ENCODE assay signal across 14 mouse cellular contexts in genomic region chr17:63806360-63806759, GRCm38 (mm10).
"Had no signal": no experiment of that assay in that cellular context is flagged by ENCODE, and none has a peak within 500 bp of the region (broad histone marks: within the 10 kb centered on the region; RNA-seq: fewer than 3 reads in every experiment).

No protein-coding gene starts in this region.

- H3K27me3 ChIP-seq: midbrain, embryonic 13.5 days; midbrain, embryonic 15.5 days; neural tube, embryonic 12.5 days; stomach, embryonic 15.5 days had no signal

- H3K4me2 ChIP-seq: lung, embryonic 14.5 days; midbrain, embryonic 13.5 days; midbrain, embryonic 15.5 days; neural tube, embryonic 12.5 days; stomach, embryonic 15.5 days had no signal

- DNase-seq: lung, adult 18-20 months; lung, embryonic 14.5 days; lung, postnatal 10 days; lung, postnatal 4 days; right cerebral cortex, postnatal 14 days; thymus, adult 18-20 months; thymus, postnatal 14 days; thymus, postnatal 36 days had no signal

- ATAC-seq: midbrain, embryonic 13.5 days; midbrain, embryonic 15.5 days had no signal

- H3K4me1 ChIP-seq: neural tube, embryonic 12.5 days; stomach, embryonic 15.5 days had no signal

- H3K9me3 ChIP-seq: midbrain, embryonic 10.5 days; midbrain, embryonic 13.5 days; midbrain, embryonic 15.5 days; neural tube, embryonic 12.5 days; stomach, embryonic 15.5 days had no signal

- H3K27ac ChIP-seq: midbrain, embryonic 13.5 days; midbrain, embryonic 15.5 days; neural tube, embryonic 12.5 days; stomach, embryonic 15.5 days; stomach, postnatal 0 days had no signal

- H3K36me3 ChIP-seq: midbrain, embryonic 10.5 days; midbrain, embryonic 13.5 days; midbrain, embryonic 15.5 days; neural tube, embryonic 12.5 days; stomach, embryonic 15.5 days had no signal

- H3K4me3 ChIP-seq: midbrain, embryonic 10.5 days; midbrain, embryonic 13.5 days; midbrain, embryonic 15.5 days; neural tube, embryonic 12.5 days; stomach, embryonic 15.5 days had no signal

- H3K9ac ChIP-seq: lung, embryonic 14.5 days; midbrain, embryonic 13.5 days; midbrain, embryonic 15.5 days; neural tube, embryonic 12.5 days; stomach, embryonic 15.5 days had no signal
